Mouse (Mus musculus): Measurements from ENCODE around the gene Gls. TPM values are rescaled to one million over a fixed set of nuclear protein-coding genes. Genes with fewer than 3 reads are reported as not detected.

The Gls gene
- polyA plus RNA-seq, 1 experiment from 2014 or later, result 40.6 TPM

DNA sequence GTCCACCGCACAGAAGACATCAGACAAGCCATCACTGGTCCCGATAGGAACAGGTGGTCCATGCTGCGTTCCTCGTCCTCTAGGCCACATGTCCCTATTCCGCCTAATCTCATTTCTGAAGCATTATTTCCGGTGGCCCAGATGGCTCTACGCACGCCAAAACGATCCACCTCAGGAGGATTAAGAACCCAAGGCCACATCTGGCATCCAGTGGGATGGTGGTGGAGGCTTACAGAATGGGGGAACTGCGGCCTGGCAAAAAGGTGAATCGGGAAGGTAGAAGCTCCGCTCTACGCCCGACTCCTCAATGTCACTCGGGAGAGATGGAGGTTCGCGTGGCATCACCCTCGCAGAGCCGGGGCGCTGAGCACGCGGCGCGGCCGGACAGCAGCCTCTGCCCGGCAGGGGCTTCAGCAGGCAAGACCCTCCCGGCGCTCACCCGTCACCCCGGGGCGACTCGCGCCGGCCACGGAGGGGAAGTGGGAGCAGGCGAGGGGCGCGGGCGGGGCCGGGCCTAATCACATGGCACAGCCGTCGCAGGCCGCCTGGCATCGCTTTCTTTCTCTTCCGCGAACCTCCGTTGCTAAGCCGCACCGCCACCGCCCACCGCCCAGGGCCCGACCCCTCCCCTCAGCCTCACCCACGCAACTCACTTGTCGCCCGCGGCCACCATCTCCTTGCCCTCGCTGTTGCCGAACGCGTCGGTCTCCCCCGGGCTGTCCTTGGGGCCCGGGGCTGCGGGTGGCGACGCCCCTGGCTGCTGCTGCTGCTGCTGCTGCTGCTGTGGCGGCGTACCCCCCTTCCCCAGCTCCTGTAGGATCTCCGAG, 880 bp downstream of the Gls start:
- peak overlapping the region; percentile 97 for H3K27ac ChIP-seq
- H3K36me3 ChIP-seq (replicated peaks), result no peaks in the 10 kb centered on the region
- H3K4me2 ChIP-seq, result peak overlapping the region; percentile 71
- peak overlapping the region; percentile 70 for H3K4me3 ChIP-seq (replicated peaks)
- peak; percentile 52 for ATAC-seq (ENCODE audit: low FRiP score)
- WGBS, result under 1% methylated on average over 56 of the region's 69 CpGs
- no peaks in the 10 kb centered on the region for H3K9me3 ChIP-seq
- no peaks in the 10 kb centered on the region for H3K27me3 ChIP-seq
- H3K9ac ChIP-seq, result peak overlapping the region; percentile 98
- H3K4me1 ChIP-seq, result peaks cover 12% of the 10 kb centered on the region

DNA sequence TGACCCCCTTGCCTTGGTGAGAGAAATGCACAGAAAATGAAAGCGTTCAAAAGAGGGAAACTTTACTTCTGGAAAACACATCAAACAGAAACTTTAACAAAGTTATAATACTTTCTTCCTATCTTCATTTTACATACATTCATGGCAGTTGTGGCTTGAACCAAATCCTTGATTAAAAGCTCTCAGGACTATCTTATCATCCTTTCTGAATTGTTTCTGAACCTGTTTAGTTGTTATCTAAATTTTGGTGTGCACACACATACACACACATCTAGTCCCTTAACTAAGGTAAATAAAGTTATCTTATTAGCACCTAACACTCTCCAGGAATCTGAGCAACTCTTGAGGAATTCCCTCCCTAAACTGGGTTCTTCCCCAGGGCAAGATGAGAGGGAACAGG, 2.6 kb downstream of the Gls start:
- Histone ChIP-seq H3K4me1 (peaks cover 15% of the 10 kb centered on the region), H3K4me2 (0 out of 2 replicates have a peak overlapping the region, but pooled peaks have one; percentile 71), H3K36me3 (replicated peaks) (no peaks in the 10 kb centered on the region), H3K27me3 (no peaks in the 10 kb centered on the region), H3K9ac (no peak overlapping the region), H3K27ac (no peak overlapping the region), H3K4me3 (replicated peaks) (no peak overlapping the region), H3K9me3 (no peaks in the 10 kb centered on the region)
- 69% methylated on average over 1 of the region's 1 CpGs for whole genome bisulfite sequencing
- ATAC-seq (ENCODE audit: low FRiP score), result no peak

DNA sequence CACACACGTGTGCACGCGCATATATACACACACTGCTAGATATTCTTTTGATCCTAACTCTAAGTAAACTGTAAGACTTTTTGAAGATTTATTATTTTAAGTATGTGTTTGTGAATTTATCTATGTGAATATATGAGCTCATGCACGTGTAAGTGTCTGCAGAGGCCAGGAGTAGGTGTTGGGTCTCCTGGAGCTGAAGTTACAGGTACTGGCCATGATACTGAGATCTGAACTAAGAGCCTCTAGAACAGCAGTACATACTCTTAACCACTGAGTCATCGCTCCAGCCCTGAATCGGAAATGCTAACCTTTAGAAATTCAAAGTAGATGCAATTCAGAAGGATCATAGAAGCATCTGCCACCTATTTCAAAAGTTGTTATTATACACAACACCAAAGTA, 4.9 kb downstream of the Gls start:
- Histone ChIP-seq H3K9ac (no peak overlapping the region), H3K36me3 (replicated peaks) (no peaks in the 10 kb centered on the region), H3K4me3 (replicated peaks) (no peak overlapping the region), H3K27ac (no peak overlapping the region), H3K9me3 (no peaks in the 10 kb centered on the region), H3K27me3 (no peaks in the 10 kb centered on the region), H3K4me1 (peaks cover 15% of the 10 kb centered on the region), H3K4me2 (no peak overlapping the region)
- 88% methylated on average over 6 of the region's 6 CpGs for WGBS
- ATAC-seq (ENCODE audit: low FRiP score), result no peak

DNA sequence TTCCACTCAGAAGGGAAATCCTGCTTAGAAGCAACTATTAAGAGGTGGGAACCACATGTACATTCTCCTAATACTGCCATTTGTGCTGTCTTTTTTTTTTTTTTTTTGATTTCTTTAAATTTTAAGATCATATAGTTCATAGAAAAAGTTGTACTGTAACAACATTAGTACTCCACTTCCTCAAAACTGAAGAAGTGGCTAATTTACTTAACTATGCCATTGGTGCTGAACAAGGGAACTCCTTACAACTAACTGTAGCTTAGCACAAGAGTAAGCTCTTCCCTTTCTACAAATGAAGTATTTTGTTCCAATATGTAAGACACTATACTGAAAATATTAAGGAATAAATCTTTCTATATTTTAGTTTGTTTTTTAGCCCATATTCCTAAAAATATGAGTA, 6.6 kb downstream of the Gls start:
- Histone ChIP-seq H3K27ac (no peak overlapping the region), H3K9ac (no peak overlapping the region), H3K4me3 (replicated peaks) (no peak overlapping the region), H3K4me2 (no peak overlapping the region), H3K9me3 (no peaks in the 10 kb centered on the region), H3K27me3 (no peaks in the 10 kb centered on the region), H3K36me3 (replicated peaks) (no peaks in the 10 kb centered on the region), H3K4me1 (peaks cover 13% of the 10 kb centered on the region)
- ATAC-seq (ENCODE audit: low FRiP score), result no peak

DNA sequence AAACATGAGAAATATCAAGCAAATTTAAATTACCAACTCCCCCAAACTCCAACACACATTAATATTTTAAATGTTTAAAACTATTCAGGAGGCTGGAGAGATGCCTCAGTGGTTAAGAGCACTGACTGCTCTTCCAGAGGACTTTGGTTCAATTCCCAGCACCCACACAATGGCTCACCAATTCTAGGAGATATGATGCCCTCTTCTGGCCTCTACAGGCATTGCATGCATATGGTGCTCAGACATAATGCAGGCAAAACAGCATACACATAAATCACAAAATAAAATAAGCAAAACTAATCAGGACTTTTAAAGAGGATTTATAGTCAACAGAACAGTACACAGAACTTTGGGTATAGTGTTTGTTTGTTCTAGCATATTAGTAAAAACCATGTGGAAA, 16.3 kb downstream of the Gls start:
- H3K4me1 ChIP-seq, result no peaks in the 10 kb centered on the region
- H3K9me3 ChIP-seq, result no peaks in the 10 kb centered on the region
- H3K36me3 ChIP-seq (replicated peaks), result peaks cover 3% of the 10 kb centered on the region
- no peak overlapping the region for H3K9ac ChIP-seq
- no peak for ATAC-seq (ENCODE audit: low FRiP score)
- H3K27ac ChIP-seq, result no peak overlapping the region
- H3K4me3 ChIP-seq (replicated peaks), result no peak overlapping the region
- no peak overlapping the region for H3K4me2 ChIP-seq
- no peaks in the 10 kb centered on the region for H3K27me3 ChIP-seq

DNA sequence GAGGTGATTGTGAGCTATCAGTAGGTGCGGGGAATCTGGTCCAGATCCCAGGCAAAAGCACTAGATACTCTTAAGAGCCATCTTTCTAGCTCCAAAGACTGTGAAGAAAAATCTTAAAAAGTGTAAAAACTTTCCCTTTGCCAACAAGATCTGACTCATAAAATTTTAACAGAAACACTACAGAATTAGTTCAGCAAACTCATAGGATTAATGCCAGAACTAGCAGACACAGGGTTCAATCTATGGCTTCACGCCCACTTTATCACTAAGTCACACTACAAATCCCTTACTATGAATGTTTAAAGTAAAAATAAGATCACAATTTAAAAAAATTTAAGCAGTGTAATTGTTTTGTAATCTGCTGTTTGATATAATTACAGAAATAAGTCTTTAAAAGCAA, 50.0 kb downstream of the Gls start:
- ATAC-seq (ENCODE audit: low FRiP score), result no peak
- Histone ChIP-seq H3K4me1 (no peaks in the 10 kb centered on the region), H3K36me3 (replicated peaks) (no peaks in the 10 kb centered on the region), H3K27ac (no peak overlapping the region), H3K4me2 (no peak overlapping the region), H3K4me3 (replicated peaks) (no peak overlapping the region), H3K27me3 (no peaks in the 10 kb centered on the region), H3K9me3 (no peaks in the 10 kb centered on the region), H3K9ac (no peak overlapping the region)
- WGBS, result 91% methylated on average over 2 of the region's 2 CpGs

DNA sequence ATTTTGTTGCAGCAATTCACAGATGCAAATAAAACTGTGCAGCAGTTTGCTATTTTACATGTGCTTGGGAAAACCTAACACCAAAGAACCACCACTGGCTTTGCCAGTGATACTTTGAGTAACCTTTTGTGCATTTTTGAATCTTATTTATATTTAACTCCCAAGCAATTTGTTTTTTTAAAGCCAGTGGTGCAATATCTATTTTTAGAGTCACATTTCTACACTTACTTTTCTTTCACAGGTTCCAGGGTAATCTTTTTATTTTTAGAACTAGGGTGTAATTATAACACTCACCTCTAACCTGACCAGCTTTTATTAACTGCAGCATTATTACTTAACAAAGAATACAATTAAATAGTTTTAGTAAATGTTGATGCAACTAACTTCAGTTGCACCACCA, 51.0 kb downstream of the Gls start:
- no peaks in the 10 kb centered on the region for H3K36me3 ChIP-seq (replicated peaks)
- no peaks in the 10 kb centered on the region for H3K27me3 ChIP-seq
- no peak overlapping the region for H3K4me2 ChIP-seq
- no peaks in the 10 kb centered on the region for H3K9me3 ChIP-seq
- no peak overlapping the region for H3K9ac ChIP-seq
- no peaks in the 10 kb centered on the region for H3K4me1 ChIP-seq
- H3K4me3 ChIP-seq (replicated peaks), result no peak overlapping the region
- ATAC-seq (ENCODE audit: low FRiP score), result no peak
- no peak overlapping the region for H3K27ac ChIP-seq

DNA sequence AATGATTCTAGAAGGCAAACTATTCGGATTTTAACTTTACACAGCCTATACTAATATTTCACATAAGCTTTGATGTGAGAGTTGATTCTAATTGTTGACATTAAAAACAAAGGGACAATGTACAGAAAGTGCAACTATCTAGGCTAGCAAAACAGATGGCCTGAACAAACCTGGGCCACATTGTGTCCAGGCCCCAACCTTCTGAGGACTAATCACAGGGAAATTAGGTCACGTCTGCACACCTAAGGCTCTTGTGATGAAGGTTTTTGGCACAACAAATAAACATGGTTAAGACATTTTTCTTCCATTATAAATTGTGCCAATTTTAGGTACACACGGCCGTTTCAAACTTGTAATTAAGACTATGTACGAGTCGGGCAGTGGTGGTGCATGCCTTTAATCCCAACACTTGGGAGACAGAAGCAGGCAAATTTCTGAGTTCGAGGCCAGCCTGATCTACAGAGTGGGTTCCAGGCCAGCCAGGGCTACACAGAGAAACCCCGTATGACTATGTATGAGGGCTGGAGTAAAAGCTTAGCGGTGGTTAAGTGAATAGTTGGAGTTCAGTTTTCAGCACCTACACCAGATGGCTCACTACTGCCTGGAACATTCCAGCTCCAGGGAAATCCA, 53.0 kb downstream of the Gls start:
- WGBS, result 91% methylated on average over 9 of the region's 9 CpGs
- Histone ChIP-seq H3K4me2 (no peak overlapping the region), H3K27ac (no peak overlapping the region), H3K36me3 (replicated peaks) (no peaks in the 10 kb centered on the region), H3K27me3 (no peaks in the 10 kb centered on the region), H3K4me3 (replicated peaks) (no peak overlapping the region), H3K4me1 (no peaks in the 10 kb centered on the region), H3K9me3 (no peaks in the 10 kb centered on the region), H3K9ac (no peak overlapping the region)
- ATAC-seq (ENCODE audit: low FRiP score), result no peak

DNA sequence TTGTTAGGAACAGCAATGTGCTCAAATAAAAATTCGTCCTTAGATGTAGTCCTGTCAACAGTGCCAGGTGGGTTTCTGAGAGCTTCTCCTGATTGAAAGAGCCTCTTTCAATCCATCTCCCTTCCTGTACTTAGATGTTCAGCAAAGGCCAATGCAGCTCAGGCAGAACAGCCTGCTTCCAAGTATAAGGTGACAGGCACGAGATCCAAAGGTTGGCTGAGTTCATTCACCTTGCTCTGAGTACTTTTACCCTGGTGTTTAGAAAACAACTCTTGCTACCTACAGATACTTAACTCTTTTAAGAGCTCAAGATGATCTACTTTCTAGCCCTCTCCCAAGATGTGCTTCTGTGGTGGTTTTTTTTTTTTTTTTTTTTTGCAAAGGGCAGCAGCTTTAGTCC, 56.0 kb downstream of the Gls start:
- no peak for ATAC-seq (ENCODE audit: low FRiP score)
- Histone ChIP-seq H3K9me3 (no peaks in the 10 kb centered on the region), H3K9ac (no peak overlapping the region), H3K27ac (no peak overlapping the region; the same call in 1 of the 2 replicates), H3K4me1 (no peaks in the 10 kb centered on the region), H3K4me3 (replicated peaks) (no peak overlapping the region), H3K4me2 (no peak overlapping the region), H3K36me3 (replicated peaks) (no peaks in the 10 kb centered on the region), H3K27me3 (no peaks in the 10 kb centered on the region)
- 83% methylated on average over 2 of the region's 2 CpGs for WGBS

DNA sequence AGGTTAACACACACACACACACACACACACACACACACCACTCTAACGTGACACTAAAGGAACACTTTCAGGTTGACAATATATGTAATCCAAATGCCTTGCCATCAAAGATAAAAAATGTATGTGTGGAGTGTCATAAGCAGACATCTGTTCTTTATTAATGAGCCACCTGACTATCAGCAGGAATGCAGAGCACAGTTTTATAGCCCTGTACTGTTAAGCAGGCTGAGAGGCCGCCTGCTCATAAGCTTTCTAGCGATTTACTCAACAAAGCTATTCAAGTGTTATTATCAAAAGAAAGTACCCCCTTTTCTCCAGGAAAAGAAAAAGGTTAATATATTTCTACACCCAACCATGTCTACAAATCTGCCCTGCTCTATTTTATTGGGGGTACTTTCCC, 57.0 kb downstream of the Gls start:
- WGBS, result 61% methylated on average over 3 of the region's 3 CpGs
- H3K36me3 ChIP-seq (replicated peaks), result no peaks in the 10 kb centered on the region
- no peak overlapping the region for H3K4me2 ChIP-seq
- H3K27ac ChIP-seq, result no peak overlapping the region
- ATAC-seq (ENCODE audit: low FRiP score), result no peak
- H3K4me3 ChIP-seq (replicated peaks), result no peak overlapping the region
- no peak overlapping the region for H3K9ac ChIP-seq
- H3K4me1 ChIP-seq, result no peaks in the 10 kb centered on the region
- H3K9me3 ChIP-seq, result no peaks in the 10 kb centered on the region
- H3K27me3 ChIP-seq, result no peaks in the 10 kb centered on the region

DNA sequence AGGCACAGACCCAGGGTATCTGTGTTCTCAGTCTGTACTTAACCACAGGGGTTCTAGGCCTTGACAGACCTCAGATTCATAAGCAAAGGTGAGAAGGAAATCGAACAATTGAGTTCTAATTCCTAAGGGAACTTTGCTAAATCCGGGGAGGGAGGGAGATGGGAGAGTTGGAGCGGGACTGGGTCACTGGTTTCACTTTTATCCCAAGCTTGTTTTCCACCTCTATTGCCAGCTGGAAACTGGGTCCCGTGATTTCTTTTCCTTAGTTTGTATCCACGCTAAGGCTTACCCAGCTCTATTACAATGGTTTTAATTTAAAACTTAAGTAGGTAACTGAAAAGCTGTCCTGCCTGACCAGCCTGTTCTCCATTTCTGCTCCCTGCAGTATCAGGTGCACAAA, 57.7 kb downstream of the Gls start:
- Histone ChIP-seq H3K4me2 (no peak overlapping the region), H3K36me3 (replicated peaks) (no peaks in the 10 kb centered on the region), H3K4me1 (no peaks in the 10 kb centered on the region), H3K9me3 (no peaks in the 10 kb centered on the region), H3K9ac (no peak overlapping the region), H3K4me3 (replicated peaks) (no peak overlapping the region), H3K27me3 (no peaks in the 10 kb centered on the region), H3K27ac (no peak overlapping the region)
- 69% methylated on average over 5 of the region's 5 CpGs for WGBS
- ATAC-seq (ENCODE audit: low FRiP score), result no peak

DNA sequence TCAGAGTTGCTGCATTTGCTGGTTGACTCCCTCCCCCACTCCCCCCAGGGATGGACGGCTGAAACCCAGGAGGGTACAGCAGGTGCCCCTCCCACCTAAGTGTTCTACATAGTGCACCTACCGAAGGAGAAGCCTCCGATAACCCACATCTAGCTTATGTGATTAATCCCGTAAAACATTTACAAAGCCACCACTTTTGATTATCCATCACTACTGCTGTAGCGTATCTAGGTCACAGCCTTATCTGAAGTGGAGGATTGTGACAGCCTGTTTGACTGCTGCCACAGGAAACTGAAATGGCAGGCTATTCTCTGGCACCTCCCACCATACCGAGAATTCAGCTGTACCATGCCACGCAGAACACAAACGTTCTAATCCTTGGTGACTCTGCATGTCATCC, 61.8 kb downstream of the Gls start:
- H3K27me3 ChIP-seq, result no peaks in the 10 kb centered on the region
- no peak overlapping the region for H3K4me3 ChIP-seq (replicated peaks)
- no peak overlapping the region for H3K9ac ChIP-seq
- no peak overlapping the region for H3K4me2 ChIP-seq
- 83% methylated on average over 8 of the region's 8 CpGs for WGBS
- no peak overlapping the region for H3K27ac ChIP-seq
- no peaks in the 10 kb centered on the region for H3K9me3 ChIP-seq
- no peaks in the 10 kb centered on the region for H3K36me3 ChIP-seq (replicated peaks)
- no peak for ATAC-seq (ENCODE audit: low FRiP score)
- no peaks in the 10 kb centered on the region for H3K4me1 ChIP-seq

DNA sequence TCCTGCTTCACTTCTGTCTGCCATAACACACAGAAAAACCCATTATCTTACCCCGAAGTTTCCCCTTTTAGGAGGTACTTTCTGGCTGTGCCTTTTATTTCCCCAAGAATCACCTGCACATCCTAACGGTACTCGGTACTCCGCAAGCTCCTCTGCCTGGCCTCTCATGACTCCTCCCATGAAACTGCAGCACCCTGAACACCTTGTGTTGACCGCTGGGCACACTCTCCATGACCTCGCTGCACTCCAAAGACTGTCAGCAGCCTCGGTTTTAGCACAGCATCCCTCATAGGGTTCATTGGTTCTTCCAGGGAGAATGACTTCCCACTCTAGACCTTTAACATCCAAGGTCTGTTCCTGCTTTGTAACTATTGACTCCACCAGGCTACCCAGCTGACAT, 62.3 kb downstream of the Gls start:
- ATAC-seq (ENCODE audit: low FRiP score), result no peak
- Histone ChIP-seq H3K4me3 (replicated peaks) (no peak overlapping the region), H3K36me3 (replicated peaks) (no peaks in the 10 kb centered on the region), H3K9ac (no peak overlapping the region), H3K9me3 (no peaks in the 10 kb centered on the region), H3K4me1 (no peaks in the 10 kb centered on the region), H3K27me3 (no peaks in the 10 kb centered on the region), H3K27ac (no peak overlapping the region), H3K4me2 (no peak overlapping the region)
- 80% methylated on average over 7 of the region's 7 CpGs for WGBS

Measured in forebrain, embryonic 12.5 days (tissue).